Mouse (Mus musculus) stomach, postnatal 0 days (tissue): ENCODE data around the gene Adgrl2.

Source experiments
- CTCF ChIP-seq: IDR thresholded peaks from 2 replicates; pipeline ENCODE4 v1.5.1; 2016; ENCODE audit warnings: antibody characterized with exemption, low read depth, mild to moderate bottlenecking, moderate library complexity
- EP300 ChIP-seq: optimal IDR thresholded peaks from 2 replicates; pipeline ENCODE3; 2016; ENCODE audit warnings: antibody characterized with exemption

GRCm38 (mm10) chr3:148885980-148886668 lies 104.2 kb downstream of the Adgrl2 start:
- TF ChIP-seq CTCF, result no peak
- no peak for TF ChIP-seq EP300
